Mouse (Mus musculus) testis, postnatal 10 days (tissue): ENCODE measurements at regions not wholly inside any gene's neighbourhood (a gene's known extent, or its start where the extent isn't known, plus 50 kb on each side); places are given as distances from the start of the nearest gene placed in this dataset.

Experiments used
- DNase-seq: peaks from one replicate; pipeline ENCODE4 v3.0.0; 2021; ENCODE audit warnings: low spot score

DNA sequence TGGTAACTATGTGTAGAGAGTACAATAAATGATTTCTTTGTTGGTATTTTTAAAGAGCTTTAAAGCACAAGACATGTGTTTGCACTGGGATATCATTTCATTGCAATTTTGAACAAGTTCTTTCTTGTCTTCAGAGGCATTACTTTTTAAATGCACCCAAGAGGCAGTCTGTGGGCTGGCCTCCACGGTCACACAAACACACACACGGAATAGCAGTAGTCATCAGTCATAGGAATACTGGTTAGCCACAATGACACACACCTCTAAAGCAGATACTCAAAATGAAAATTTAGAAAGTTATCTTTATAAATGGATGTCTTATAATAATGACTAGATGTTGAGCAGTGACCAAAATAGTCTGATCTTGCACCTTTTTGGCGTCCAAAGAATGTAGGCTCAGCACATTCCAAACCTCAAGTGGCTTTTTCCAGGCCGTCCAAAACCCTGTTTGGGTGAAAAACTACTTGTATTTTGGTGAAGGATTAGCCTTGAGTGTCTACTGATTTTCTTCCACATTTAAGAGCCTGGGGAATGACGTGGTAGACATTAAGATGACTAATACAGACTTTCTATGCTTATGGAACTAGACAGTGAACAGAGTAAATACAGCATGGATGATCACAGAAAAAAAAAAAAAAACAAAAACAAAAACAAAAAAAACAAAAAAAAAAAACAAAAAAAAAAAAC, 658.5 kb downstream of the Inhba start:
- no peak for DNase-seq

DNA sequence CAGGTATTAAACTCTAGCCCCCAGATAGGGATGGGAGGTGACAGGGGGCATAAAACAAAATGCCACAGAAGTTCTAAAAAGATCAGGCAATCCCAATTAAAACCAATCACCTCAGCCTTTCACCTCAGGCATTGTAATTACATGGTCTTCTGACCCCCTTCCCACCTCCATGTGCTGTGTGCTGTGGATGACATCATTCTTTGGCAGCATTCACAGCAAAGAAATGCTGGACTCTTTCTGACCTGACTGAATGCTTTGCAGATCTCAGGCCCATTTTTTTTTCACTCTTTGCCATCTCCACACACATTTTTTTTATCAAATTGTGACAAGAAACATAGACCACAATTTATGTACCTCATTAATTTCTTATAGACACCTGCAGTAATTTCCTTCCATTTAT, 659.1 kb downstream of the Inhba start:
- no peak for DNase-seq

DNA sequence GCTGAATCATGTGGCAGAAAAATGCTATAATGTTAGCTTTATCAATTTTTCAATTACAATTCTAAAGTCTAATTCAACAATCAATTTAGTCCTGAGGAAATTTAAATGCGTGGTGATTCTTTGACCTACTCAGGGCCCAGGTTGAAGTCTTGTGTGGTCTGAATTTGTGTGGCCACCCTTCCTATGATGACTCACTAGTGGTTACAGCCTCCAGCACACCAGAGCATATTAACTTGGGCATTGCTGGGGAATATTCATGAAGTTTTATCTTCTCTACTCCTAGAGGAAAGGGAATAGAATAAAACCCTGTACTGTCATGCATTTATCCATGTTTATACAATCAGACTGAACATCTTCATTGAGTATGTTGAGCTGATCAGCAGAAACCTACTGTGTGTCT, 665.2 kb downstream of the Inhba start:
- DNase-seq: no peak

DNA sequence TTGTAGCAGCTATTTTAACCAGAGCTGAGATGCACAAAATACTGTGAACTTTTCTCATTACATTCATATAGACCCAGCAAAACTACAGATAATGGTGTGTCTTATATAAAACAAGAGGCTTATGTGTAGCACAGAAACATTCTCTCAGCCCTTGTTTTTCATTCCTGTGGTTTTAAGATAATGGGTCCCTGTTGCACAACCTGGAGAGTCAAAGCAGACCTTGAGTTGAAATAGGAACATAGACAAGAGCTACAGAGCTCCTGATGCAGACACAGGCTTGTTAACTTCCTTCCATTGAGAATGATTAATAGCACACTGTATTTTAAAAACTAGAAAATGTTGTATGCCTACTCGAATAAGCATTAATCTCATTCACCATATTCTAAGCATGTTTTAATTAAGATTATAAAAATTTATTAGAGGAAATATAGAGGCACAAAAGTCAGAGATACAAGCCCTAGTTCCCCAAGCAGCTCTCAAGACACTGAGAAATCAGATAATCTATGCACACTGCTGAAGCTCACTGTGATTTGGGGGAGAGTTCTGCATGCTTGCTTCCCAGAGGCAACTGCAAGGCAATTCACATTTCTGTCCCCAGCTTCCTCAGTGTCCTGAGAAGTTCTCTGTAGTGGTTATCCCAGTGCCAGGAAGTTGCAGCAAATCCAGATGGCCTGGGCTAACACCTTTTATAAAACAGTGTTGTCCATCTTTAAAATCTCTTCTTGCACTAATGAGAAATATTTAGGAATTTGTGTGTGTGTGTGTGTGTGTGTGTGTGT, 666.8 kb downstream of the Inhba start:
- no peak for DNase-seq

DNA sequence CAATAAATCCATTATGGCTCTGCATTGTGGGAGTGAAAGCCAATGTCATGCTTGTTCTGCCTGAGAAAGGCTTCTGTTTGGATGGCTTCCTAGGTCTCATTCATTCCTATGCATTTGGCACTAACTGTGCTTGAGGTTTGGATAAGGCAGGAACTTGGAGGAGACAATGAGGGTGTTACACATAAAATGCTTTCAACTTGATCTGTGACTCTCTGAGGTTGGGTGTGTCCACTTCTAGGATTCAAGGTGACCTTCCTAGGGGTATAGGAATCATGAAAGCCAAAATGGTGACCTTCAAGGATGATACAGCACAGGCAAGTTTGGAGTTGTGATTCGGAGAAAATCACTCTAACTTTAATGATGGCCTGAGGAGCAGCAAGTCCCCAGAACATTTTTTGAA, 682.5 kb downstream of the Inhba start:
- no peak for DNase-seq

DNA sequence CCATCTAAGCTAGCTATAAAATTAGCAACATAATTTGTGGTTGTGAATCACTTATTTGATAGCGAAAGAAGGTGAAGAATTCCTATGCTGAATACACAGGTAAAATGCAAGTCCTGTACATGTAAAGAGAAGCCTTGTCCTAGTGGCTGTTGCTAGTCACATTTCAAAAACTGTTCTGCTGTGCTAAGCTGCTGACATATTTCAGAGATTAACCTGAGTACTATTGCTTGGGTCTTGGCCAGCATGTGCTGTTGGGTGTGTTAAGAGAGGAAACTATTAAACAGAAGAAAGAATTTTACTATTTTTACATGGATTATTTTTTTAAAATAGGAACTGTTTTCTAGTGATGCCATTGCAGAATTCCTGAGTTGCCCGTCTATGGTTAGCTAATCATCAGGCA, 689.3 kb downstream of the Inhba start:
- no peak for DNase-seq

DNA sequence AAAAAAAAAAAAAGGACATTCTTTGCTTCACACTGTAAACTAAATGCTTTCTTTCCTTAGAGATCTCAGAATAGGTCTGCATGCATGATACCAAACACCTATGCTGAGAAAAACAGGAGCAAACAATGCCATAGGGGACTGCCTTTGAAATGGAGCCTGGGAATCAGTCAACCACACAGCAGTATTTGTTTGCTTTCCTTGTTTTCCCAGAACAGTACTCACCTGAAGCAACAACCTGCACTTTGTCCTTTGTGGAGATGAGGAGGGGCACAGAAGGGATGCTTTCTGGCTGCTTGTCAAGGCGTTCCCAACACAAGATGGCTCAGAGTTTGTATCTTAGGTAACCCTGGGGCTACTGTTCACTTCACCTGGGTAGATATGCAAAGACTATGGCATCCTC, 690.5 kb downstream of the Inhba start:
- DNase-seq: no peak

DNA sequence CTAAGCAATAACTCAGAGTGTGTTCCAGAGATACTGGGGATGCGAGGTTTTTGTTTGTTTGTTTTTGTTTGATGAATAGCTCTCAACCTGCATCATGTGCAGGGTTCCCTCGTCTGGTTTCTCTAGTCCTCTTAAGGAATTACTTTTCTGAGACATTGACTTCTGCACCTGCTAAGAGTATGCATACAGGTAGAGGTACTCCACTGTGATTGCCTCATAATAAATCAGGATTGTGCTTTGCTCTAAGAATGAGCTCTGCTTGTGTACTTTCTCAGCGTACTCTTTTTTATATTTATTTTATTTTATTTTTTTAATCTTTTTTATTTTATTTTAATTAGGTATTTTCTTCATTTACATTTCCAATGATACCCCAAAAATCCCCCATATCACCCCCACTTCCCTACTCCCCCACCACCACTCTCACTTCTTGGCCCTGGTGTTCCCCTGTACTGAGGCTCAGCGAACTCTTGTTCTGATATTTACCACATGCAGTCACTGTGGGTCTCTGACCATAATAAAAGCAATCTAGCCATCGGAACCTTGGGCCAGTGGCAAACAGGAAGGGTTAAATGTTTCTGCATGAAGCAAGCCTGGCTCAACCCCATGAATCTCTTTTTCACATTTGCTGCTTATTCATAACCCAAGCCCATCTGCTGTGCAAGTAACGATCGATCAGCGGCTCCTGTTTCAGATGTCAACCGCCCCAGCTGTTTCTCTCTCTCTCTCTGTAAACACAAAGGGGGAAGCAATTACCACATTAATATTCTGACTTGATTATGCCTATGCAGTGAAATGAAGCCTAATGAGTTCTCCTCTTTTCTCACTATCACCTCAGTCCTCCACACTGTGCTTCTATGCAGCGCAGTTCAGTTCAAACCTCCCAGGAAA, 693.8 kb downstream of the Inhba start:
- no peak for DNase-seq

DNA sequence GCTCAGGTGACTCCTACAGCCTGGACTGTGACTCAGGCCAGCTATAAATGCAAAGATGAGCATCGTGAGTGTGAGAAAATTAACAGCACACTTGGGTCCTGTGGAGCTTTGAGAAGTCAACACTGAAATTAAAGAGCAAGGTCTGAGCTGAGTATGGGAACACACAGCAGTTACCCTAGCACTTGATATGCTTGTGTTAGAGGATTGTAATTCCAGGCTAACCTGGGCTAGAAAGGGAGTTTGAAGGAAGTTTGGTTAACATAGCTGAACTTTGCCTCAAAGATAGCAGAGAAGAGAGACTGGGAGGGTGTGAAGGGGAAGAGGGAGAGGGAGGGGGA, 694.4 kb downstream of the Inhba start:
- DNase-seq: no peak

DNA sequence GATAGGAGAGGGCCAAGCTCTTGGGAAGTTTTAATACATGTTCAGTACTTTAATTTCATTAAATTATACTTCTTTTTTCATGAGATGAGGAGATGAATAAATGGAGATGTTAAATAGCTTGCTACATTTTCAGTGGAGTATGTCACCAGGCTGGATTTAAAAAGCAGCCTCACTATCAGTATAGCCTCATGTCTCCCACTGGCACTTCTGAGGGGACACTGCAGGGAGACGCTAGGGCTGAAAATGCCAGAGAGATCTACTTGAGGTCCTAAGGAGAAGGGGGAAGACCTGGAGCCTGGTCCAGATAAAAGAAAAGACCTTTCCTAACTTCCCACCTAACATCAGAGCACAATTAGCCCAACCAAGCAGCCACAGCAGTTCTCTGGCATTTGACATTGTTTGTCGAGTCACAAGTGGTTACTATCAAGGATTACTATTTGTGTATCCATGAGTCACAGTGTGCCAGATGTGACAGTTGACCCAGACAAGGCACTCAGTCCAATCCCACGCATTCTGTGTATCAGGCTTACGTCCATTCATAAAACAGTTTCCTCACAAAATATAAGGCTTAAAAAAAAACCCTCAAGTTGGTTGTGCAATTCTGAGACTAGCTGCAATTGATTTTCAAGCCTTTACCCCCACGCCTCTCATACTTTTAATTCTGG, 703.8 kb downstream of the Inhba start:
- no peak for DNase-seq

DNA sequence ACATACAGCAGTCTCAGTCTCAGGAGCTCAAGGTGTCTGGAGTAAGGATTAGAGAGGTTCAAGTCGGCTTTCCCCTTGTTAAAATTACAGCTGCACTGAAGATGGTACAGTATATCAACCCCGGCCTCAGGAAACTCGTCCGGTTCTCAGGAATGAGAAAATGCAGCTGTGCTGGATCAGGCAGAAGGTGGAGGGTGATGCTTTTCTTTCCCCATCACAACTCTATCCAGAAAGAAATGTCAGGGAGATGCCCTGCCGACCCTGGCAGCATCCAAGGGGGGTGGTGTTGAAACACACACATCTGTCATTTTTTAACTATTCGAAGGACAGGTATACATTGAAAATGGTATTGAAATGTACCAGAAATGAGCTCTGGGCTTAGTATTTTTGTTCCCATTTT, 704.7 kb downstream of the Inhba start:
- DNase-seq: no peak

DNA sequence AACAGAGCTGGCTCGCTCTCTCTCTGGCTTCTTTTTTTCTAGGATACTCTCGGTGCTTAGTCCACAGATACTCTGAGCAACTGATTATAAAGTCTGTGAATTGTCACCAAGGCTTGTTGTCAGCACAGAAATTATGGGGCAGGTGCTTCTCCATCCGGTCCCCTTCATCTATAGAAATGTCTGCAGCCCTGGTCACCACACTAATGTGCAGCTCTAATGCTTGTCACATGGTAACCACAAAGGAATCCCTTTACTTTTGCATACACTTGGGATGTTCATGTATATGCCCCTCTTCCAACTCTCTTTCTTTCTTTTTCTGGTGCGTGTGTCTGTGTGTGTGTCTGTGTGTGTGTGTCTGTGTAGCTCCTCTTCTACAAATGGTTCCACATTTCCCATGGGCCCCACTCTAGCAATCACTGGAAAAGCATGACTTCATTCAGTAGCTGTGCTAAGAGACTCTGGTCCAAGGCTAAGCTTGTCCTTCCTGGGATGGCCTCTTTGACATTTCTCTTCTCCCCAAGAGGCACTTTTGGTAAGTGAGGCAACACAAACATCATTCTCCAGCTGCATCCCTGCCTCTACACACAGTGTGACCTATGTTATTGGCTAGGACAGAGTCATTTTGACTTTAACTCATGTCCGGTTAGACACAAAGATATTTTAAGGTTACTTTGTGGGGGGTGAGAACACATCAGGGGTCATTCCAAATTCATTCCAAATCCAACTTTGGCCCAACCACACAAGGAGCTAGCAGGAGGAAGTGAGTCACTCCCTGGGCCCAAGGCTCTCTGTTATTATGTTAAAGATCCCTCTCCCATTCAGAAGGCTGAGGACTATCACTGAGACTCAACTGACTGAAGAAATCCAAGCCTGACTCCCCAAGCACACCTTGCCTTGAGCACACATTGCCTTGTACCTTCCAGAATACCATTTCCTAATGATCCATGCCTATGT, 705.4 kb downstream of the Inhba start:
- DNase-seq: no peak

DNA sequence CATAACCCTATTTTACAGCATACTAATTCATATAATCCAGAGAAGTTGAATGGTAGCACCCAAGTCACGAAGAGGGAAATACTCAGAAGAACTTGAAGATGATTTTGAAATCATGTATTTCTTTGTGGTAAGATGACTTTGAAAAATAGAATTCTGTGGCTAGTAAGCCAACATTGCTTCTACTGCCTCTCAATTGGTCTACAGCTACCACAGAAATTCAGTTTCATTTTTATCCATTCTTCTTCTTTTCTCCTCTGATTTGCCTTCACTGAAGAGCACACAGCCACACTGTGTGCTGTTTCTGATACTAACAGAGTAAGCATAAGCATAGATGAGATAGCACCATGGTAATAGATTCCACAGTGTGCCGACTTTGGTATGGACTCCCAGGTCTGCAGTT, 708.4 kb downstream of the Inhba start:
- DNase-seq: no peak

DNA sequence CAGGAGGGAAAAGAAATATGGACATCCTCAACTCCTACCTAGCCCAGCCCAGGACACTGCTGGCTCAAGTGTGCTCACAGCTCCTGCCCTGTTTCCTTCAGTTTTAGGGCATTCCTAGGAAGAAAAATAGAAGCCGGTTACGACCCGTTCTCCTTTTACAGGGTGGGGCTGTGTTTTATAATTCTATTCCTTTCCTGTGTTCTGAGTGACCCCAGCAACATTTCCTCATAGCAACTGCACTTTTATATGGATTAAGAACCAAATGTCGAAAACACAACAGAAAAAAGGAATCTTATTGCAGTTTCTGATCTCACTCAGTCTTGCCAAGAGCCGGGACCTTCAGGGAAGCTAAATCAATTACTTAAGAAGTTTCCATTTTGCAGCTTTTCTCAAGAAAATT, 713.7 kb downstream of the Inhba start:
- no peak for DNase-seq

DNA sequence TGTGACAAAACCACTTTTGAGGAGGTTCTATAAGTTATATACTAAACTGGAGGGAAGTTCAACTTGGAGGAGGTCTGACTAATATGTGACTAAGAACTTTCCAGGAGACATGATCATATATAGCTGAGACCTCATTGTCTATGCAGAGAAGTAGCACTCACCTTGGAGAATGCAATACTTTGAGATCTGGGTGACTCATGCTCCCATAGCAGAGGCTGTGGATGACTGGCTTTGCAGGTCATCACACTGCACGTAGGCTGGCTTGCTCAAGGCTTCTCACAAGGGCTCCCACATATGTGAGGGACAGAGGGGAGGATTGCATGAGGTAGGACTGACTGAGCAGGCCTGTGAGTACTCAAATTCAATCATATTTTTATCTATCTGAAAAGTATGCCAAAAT, 726.7 kb downstream of the Inhba start:
- DNase-seq: no peak

DNA sequence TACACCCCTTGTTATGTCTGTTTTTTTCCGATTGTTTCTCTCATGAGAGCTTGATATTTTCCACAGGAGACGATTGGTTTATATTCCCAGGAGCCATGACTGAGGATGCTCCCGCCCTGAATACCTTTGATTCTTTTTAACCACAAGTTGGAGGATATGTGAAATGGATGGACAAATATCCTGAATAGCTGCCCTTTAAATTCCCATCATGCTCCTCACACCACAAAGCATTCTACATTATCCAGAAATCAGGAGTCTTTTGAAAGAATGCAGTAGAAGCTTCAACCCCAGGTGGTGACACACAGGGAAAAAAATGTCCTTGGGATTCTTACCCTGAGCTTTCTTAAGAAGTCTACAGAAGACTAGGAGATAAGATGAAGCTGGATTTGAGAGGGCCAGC, 727.9 kb downstream of the Inhba start:
- no peak for DNase-seq

DNA sequence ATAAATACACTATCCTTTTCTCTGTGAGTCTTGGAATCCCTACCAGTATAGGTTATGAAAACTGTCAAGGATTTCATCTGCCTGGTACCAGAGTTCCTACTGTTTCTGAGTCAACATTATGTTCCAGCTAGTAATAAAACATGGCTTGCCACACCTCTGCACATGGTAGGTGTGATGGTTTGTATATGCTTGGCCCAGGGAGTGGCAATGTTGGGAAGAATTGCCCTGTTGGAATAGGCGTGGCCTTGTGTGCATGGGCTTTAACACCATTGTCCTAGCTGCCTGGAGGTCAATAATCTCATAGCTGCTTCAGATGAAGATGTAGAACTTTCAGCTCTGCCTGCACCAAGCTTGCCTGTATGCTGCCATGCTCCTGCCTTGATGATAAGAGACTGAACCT, 732.6 kb downstream of the Inhba start:
- no peak for DNase-seq

DNA sequence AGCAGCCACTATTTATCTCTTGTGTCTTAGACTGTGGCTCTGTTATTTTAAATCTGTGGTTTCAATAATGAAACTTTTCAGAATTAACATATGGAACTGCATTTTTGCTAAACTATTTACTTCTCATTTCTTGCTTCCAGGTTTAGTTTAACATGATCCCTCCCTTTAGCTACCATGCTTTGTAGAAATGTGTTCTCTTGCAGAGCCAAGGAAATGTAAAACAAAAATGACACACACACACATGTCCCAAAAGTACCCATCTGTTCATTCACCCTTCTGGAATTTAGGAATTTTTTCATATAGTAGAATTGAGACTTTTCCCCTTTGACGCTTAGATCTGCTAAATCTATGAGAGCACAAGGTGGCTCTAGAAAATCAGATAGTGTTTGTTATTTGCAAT, 734.0 kb downstream of the Inhba start:
- no peak for DNase-seq

DNA sequence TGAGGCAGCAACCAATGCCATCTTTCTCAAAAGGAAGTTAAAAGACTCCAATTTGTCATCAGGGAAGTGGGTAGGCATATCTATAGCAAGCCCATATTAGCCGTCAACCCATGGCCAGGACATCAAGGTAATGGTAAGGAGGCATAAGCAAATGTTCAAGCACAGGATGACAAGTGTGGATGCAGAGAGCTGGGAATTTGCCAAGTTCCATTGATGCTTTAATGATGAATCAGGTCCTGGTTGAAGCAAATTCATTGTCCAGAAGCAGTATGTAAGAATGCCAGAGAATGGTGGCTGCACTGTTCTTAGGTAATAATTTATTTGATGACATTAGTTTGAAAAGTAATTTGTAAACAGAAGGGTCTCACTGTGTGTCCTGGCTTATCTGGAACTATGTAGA, 734.8 kb downstream of the Inhba start:
- DNase-seq: no peak

DNA sequence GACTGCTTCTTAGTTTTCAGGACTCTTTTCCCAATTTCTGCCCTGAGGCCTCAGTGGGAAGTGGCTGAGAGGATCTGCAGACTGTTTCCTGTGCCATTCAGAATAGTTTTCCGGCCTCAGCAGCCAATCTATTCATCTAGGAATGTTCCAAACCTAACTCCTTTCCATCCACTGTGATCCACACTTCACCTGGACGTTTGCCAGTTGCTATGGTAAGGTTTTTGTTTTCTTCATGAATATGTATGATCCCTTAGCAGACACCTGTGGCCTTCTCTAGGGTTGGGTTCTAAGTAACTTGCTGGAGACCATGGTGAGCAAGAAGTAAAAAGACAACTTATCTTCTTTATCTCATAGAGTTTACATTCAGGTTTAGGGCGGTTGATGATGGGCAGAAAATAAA, 744.6 kb downstream of the Inhba start:
- DNase-seq: no peak

DNA sequence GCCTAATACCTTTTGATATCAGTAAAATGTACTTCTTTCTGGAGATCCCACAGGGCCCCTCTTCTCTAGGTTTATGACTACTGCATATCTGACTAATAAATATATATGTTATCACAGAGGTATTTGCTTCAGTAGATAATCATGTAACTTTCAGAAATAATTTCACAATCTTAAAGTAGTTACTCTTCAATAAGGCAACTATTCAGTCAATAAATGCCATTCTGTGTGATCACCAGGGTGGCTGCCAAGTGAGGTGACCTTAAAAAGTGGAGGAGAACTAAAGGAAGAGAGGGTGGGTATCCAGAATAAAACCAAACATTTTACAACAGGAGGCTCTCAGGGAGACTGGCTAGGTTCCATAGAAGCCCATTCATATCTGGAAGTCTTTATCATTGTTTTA, 748.4 kb downstream of the Inhba start:
- no peak for DNase-seq
